Mouse (Mus musculus): ENCODE results near the gene Syde1.

- no peak for TF ChIP-seq FLI1 (IDR thresholded peaks at IDR 0.05; ENCODE audit: low read length)
- TF ChIP-seq GATA1 (IDR thresholded peaks at IDR 0.05; ENCODE audit: borderline replicate concordance, low read length), result no peak
These were observed 1.9 kb downstream of the Syde1 start for GRCm38 (mm10) chr10:78589901-78590300.
